Mouse (Mus musculus): ENCODE measurements around the gene Pidd1. TPM values are rescaled to one million over a fixed set of nuclear protein-coding genes. Genes with fewer than 3 reads are reported as not detected.

Pidd1 gene
- total and polyA plus RNA-seq, 3 experiments: 5.8 to 24.9 (median 7.8) TPM

DNA sequence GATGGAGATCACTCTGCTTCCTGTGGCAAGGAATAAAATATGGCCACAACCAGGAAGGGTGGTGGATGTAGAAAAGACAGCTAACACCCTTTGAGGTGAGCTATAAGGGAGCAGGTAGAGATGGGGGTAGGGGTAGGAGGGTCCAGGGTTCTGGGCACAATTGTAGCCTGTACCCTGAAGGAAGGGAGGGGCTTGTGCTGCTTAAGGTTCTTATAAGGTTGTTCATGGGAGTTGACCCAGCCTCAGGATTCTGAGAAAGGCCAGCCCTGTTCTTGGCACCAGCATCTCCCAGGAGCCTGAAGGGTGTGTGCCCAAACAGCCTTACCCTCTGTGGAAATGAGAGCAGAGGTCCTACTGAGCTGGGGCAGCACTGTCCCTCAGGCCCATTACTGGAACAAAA, 8.1 kb upstream of the Pidd1 start:
- Histone ChIP-seq H3K4me2 (ENCODE audit: insufficient read depth, low read depth, poor library complexity, severe bottlenecking) (no peak overlapping the region), H3K36me3 (replicated peaks in 1 of 2; ENCODE audit: control insufficient read depth in 1 of 2, insufficient read depth in 1 of 2, low read length in 1 of 2) (peaks cover 33 to 43% of the 10 kb centered on the region in 2 experiments), H3K9me3 (replicated peaks; ENCODE audit: low read length) (no peaks in the 10 kb centered on the region), H3K9ac (ENCODE audit: insufficient read depth, low read depth) (no peak overlapping the region), H3K79me2 (replicated peaks; ENCODE audit: control insufficient read depth, extremely low read depth, insufficient read depth, poor library complexity, severe bottlenecking) (peaks cover 20% of the 10 kb centered on the region), H3K27ac (ENCODE audit: insufficient read depth, low read depth) (no peak overlapping the region), H3K4me1 (ENCODE audit: control insufficient read depth in 1 of 2, insufficient read depth in 2 of 2) (peaks cover 14 to 51% of the 10 kb centered on the region in 2 experiments), H3K4me3 (replicated peaks in 1 of 3; ENCODE audit: low read depth in 2 of 3, low read length in 2 of 3, poor library complexity in 1 of 3) (no peak overlapping the region), H3K27me3 (replicated peaks) (no peaks in the 10 kb centered on the region)
- peak; percentile 6; the same call in 1 of the 2 replicates for TF ChIP-seq CHD2 (IDR thresholded peaks at IDR 0.05; ENCODE audit: low read length)
- TF ChIP-seq KAT2A (IDR thresholded peaks at IDR 0.05; ENCODE audit: insufficient replicate concordance, low read length): no peak
- TF ChIP-seq USF1 (IDR thresholded peaks at IDR 0.05; ENCODE audit: low read depth, low read length): no peak
- no peak for TF ChIP-seq PAX5 (IDR thresholded peaks at IDR 0.05; ENCODE audit: low read length)
- TF ChIP-seq CTCF (conservative IDR thresholded peaks at IDR 0.05 in 1 of 2, IDR thresholded peaks at IDR 0.05 in 1 of 2; ENCODE audit: low read depth in 2 of 2, low read length in 2 of 2): no peak
- no peak for TF ChIP-seq RAD21 (IDR thresholded peaks at IDR 0.05; ENCODE audit: low read depth, low read length)
- no peak for TF ChIP-seq E2F4 (IDR thresholded peaks at IDR 0.05; ENCODE audit: insufficient replicate concordance, low read depth, low read length)
- 0 out of 2 replicates have a peak, but pooled peaks have one; percentile 5 for TF ChIP-seq MAFK (IDR thresholded peaks at IDR 0.05; ENCODE audit: insufficient replicate concordance, low read length)
- TF ChIP-seq UBTF (IDR thresholded peaks at IDR 0.05; ENCODE audit: low read depth, low read length): no peak
- no peak; the same call in none of the 2 replicates for TF ChIP-seq POLR2AphosphoS2 (IDR thresholded peaks at IDR 0.05; ENCODE audit: low read depth, low read length)
- TF ChIP-seq SIN3A (IDR thresholded peaks at IDR 0.05; ENCODE audit: low read length): no peak
- no peak for TF ChIP-seq MXI1 (IDR thresholded peaks at IDR 0.05; ENCODE audit: low read depth, low read length)
- TF ChIP-seq EP300 (IDR thresholded peaks at IDR 0.05; ENCODE audit: low read length): no peak
- no peak for TF ChIP-seq ZNF384 (IDR thresholded peaks at IDR 0.05; ENCODE audit: low read depth, low read length)
- peak; percentile 70; the same call in 1 of the 2 replicates for TF ChIP-seq RCOR1 (conservative IDR thresholded peaks at IDR 0.05; ENCODE audit: low read depth, low read length)
- TF ChIP-seq GABPA (IDR thresholded peaks at IDR 0.05; ENCODE audit: insufficient replicate concordance, low read depth, low read length): no peak
- TF ChIP-seq ZKSCAN1 (IDR thresholded peaks at IDR 0.05; ENCODE audit: borderline replicate concordance, low read depth, low read length): no peak
- no peak for TF ChIP-seq MAX (IDR thresholded peaks at IDR 0.05; ENCODE audit: low read length)
- TF ChIP-seq USF2 (conservative IDR thresholded peaks at IDR 0.05; ENCODE audit: low read depth, low read length): no peak
- peak; percentile 51; the same call in 1 of the 2 replicates for TF ChIP-seq POLR2A (IDR thresholded peaks at IDR 0.05; ENCODE audit: low read depth, low read length)
- no peak for TF ChIP-seq HCFC1 (IDR thresholded peaks at IDR 0.05; ENCODE audit: low read depth, low read length)
- TF ChIP-seq ZC3H11A (IDR thresholded peaks at IDR 0.05; ENCODE audit: low read depth, low read length): no peak
- TF ChIP-seq ETS1 (conservative IDR thresholded peaks at IDR 0.05; ENCODE audit: low read depth, low read length): no peak
- no peak for TF ChIP-seq BHLHE40 (IDR thresholded peaks at IDR 0.05; ENCODE audit: low read depth, low read length)
- no peak for TF ChIP-seq TBP (conservative IDR thresholded peaks at IDR 0.05; ENCODE audit: low read depth, low read length)
- no peak; the same call in 1 of the 2 replicates for TF ChIP-seq NELFE (IDR thresholded peaks at IDR 0.05; ENCODE audit: low read depth, low read length)
- no peak for TF ChIP-seq NRF1 (IDR thresholded peaks at IDR 0.05; ENCODE audit: low read depth, low read length)
- TF ChIP-seq IRF4 (IDR thresholded peaks at IDR 0.05; ENCODE audit: low read depth, low read length): no peak
- peak; percentile 48; the same call in 1 of the 2 replicates for TF ChIP-seq ZMIZ1 (IDR thresholded peaks at IDR 0.05; ENCODE audit: low read depth, low read length)
- in situ Hi-C loops (cut with MboI; ENCODE audit: low pct_ligation_motif_present, low pct_unique_long_range_greater_than_20kb, low sequenced_read_pairs): loop anchor here (5.0 kb wide), 1 partner anchor 40 kb away; the partner anchor contains the start of gene Gatd1
- no peak for DNase-seq (ENCODE audit: extremely low read depth)
- dilution Hi-C loops (cut with MboI; ENCODE audit: extremely low pct_ligation_motif_present, extremely low pct_unique_long_range_greater_than_20kb, low sequenced_read_pairs): no loop called here

Measured in CH12.LX (cell line).